Mouse (Mus musculus) c-Kit-negative CD71-positive TER-119-positive erythroid progenitor cells, embryonic 14.5 days (primary cell): Measurements from ENCODE around the gene Tulp4.
"Not testable (repeated sequence)": the region's sequence is repeated elsewhere in the genome, so short reads cannot be mapped to it uniquely, and the experiment has no call there.

Experiments
- DNase-seq: peaks from one replicate; pipeline ENCODE4 v3.0.0-alpha.2; 2013; ENCODE audit warnings: low read depth, low spot score

The Tulp4 gene

GRCm38 (mm10) chr17:6189207-6189606 is 83.0 kb downstream of the Tulp4 start:
- no peak for DNase-seq

- DNase-seq, result no peak
Observed at GRCm38 (mm10) chr17:6192275-6192674, 86.0 kb downstream of the Tulp4 start.

- DNase-seq, result no peak
Observed at GRCm38 (mm10) chr17:6195390-6195789, 89.2 kb downstream of the Tulp4 start.

GRCm38 (mm10) chr17:6197491-6197890 is 91.3 kb downstream of the Tulp4 start:
- DNase-seq, result no peak

GRCm38 (mm10) chr17:6198670-6199069 is 92.4 kb downstream of the Tulp4 start:
- no peak for DNase-seq

- DNase-seq, result no peak
Observed at GRCm38 (mm10) chr17:6199166-6199565, 92.9 kb downstream of the Tulp4 start.

GRCm38 (mm10) chr17:6201522-6202250 is 95.4 kb downstream of the Tulp4 start:
- DNase-seq, result no peak

- DNase-seq, result no peak
Observed at GRCm38 (mm10) chr17:6202389-6203110, 96.3 kb downstream of the Tulp4 start.

GRCm38 (mm10) chr17:6203126-6203525 is 96.9 kb downstream of the Tulp4 start:
- DNase-seq, result no peak

GRCm38 (mm10) chr17:6203795-6204194 is 97.6 kb downstream of the Tulp4 start:
- no peak for DNase-seq

- DNase-seq, result no peak
Observed at GRCm38 (mm10) chr17:6211721-6212120, 105.5 kb downstream of the Tulp4 start.

- no peak for DNase-seq
Observed at GRCm38 (mm10) chr17:6215640-6216039, 109.4 kb downstream of the Tulp4 start.

GRCm38 (mm10) chr17:6216514-6216913 is 110.3 kb downstream of the Tulp4 start:
- no peak for DNase-seq

GRCm38 (mm10) chr17:6232633-6233032 is 126.4 kb downstream of the Tulp4 start:
- DNase-seq, result not testable (repeated sequence)

- DNase-seq, result not testable (repeated sequence)
Observed at GRCm38 (mm10) chr17:6251298-6251697, 145.1 kb downstream of the Tulp4 start.

GRCm38 (mm10) chr17:6256400-6257069 is 150.3 kb downstream of the Tulp4 start, which contains the start of gene Tmem181a:
Gene Tmem181a (plus strand): TSS chr17:6256860.
- DNase-seq, result not testable (repeated sequence)

- DNase-seq, result not testable (repeated sequence)
Observed at GRCm38 (mm10) chr17:6257070-6257456, 150.8 kb downstream of the Tulp4 start.

GRCm38 (mm10) chr17:6269876-6270831 is 163.9 kb downstream of the Tulp4 start:
- not testable (repeated sequence) for DNase-seq

GRCm38 (mm10) chr17:6270840-6271239 is 164.6 kb downstream of the Tulp4 start:
- DNase-seq, result not testable (repeated sequence)

- not testable (repeated sequence) for DNase-seq
Observed at GRCm38 (mm10) chr17:6271970-6272369, 165.7 kb downstream of the Tulp4 start.

- DNase-seq, result not testable (repeated sequence)
Observed at GRCm38 (mm10) chr17:6274693-6275092, 168.5 kb downstream of the Tulp4 start.
